Mouse (Mus musculus) lung, postnatal 0 days (tissue): Measurements from ENCODE around the gene Retsat.

ENCODE experiments used
- CTCF ChIP-seq: IDR thresholded peaks from 2 replicates; pipeline ENCODE4 v1.5.1; 2016; ENCODE audit warnings: antibody characterized with exemption, mild to moderate bottlenecking
- EP300 ChIP-seq: IDR thresholded peaks from 2 replicates; pipeline ENCODE4 v1.6.1; 2016; ENCODE audit warnings: antibody characterized with exemption, mild to moderate bottlenecking, control low read depth

- TF ChIP-seq CTCF (no peak), EP300 (no peak)
These were observed 16.5 kb upstream of the Retsat start for GRCm38 (mm10) chr6:72581625-72582382.
